Mouse (Mus musculus) liver, embryonic 14.5 days (tissue): ENCODE results near the gene Macrod1.

Experiments
- CTCF ChIP-seq: IDR thresholded peaks from 2 replicates; pipeline ENCODE4 v1.5.1; 2016; ENCODE audit warnings: antibody characterized with exemption, low read depth, control low read depth
- EP300 ChIP-seq: IDR thresholded peaks from 2 replicates; pipeline ENCODE4 v1.6.1; 2016; ENCODE audit warnings: antibody characterized with exemption, low read depth

DNA sequence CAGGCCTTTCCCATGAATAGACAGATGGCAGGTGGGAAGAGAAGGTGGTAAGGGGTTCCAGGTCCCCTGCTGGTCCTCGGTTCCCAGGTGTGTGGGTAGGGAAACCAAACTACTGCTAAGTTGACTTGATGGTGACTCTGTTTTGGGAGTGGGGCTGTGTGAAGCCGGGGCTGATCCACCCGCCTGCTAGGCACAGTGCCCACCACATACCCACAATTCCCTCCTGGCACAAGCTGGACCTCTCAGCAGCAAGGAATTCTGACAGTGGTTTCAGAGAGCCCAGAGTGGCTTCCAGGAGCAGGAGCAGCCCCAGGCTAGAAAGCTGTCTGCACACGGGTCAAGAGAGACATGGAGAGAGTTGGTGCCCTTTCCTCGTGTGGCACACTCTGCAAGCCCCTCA, 32.4 kb downstream of the Macrod1 start:
- TF ChIP-seq CTCF = no peak
- no peak for TF ChIP-seq EP300
